Mouse (Mus musculus) heart, embryonic 13.5 days (tissue): ENCODE results near the gene Tdo2. TPM values are rescaled to one million over a fixed set of nuclear protein-coding genes. Genes with fewer than 3 reads are reported as not detected.

Source experiments
- ATAC-seq: fragments of 200-750 bp; cut with Nextera tagmentation; 2 replicates; pipeline ENCODE4 v1.8.0; 2017; ENCODE audit warnings: moderate TSS enrichment; ENCODE audit not compliant: insufficient number of reproducible peaks, low FRiP score, low TSS enrichment; ENCODE audit errors: extremely low read depth
- H3K27ac ChIP-seq: fragments of 300-500 bp; sonication (generic); replicated peaks from 2 replicates; pipeline ENCODE4 v1.5.1; 2015; ENCODE audit warnings: moderate library complexity, mild to moderate bottlenecking, inconsistent platforms
- H3K27me3 ChIP-seq: fragments of 300-500 bp; sonication (generic); replicated peaks from 2 replicates; pipeline ENCODE4 v1.6.1; 2015; ENCODE audit warnings: mild to moderate bottlenecking, inconsistent platforms
- H3K36me3 ChIP-seq: fragments of 300-500 bp; sonication (generic); 2 replicates; pipeline ENCODE4 v1.6.1; 2015; ENCODE audit warnings: mild to moderate bottlenecking, inconsistent platforms
- H3K4me1 ChIP-seq: fragments of 300-500 bp; sonication (generic); 2 replicates; pipeline ENCODE4 v1.6.1; 2015; ENCODE audit warnings: inconsistent platforms
- H3K4me2 ChIP-seq: fragments of 300-500 bp; sonication (generic); 2 replicates; pipeline ENCODE4 v1.6.1; 2015; ENCODE audit warnings: inconsistent platforms, mild to moderate bottlenecking, moderate library complexity
- H3K4me3 ChIP-seq: fragments of 300-500 bp; sonication (generic); 2 replicates; pipeline ENCODE4 v1.5.1; 2015; ENCODE audit warnings: moderate library complexity, mild to moderate bottlenecking, inconsistent platforms
- H3K9ac ChIP-seq: fragments of 300-500 bp; sonication (generic); 2 replicates; pipeline ENCODE4 v1.6.1; 2015; ENCODE audit warnings: inconsistent platforms, mild to moderate bottlenecking, moderate library complexity
- H3K9me3 ChIP-seq: fragments of 300-500 bp; sonication (generic); 2 replicates; pipeline ENCODE4 v1.6.1; 2016; ENCODE audit warnings: inconsistent platforms
- WGBS: fragments of 180-500 bp; shearing (Covaris S2); methylation state at CpG from one replicate; pipeline ENCODE4 v1.1.7; 2015; ENCODE audit warnings: mixed read lengths; 5-methylcytosine and 5-hydroxymethylcytosine counted together
- polyA plus RNA-seq: library from polyadenylated mRNA; unstranded; fragments of >200 nt; fragmentation: Nextera tagmentation; extraction: Ambion mirVana; gene quantifications from 2 replicates; pipeline ENCODE4 v1.2.1, GENCODE M21; 2015

The Tdo2 gene
- polyA plus RNA-seq, result 0.47 and 0.75 TPM in 2 replicates

DNA sequence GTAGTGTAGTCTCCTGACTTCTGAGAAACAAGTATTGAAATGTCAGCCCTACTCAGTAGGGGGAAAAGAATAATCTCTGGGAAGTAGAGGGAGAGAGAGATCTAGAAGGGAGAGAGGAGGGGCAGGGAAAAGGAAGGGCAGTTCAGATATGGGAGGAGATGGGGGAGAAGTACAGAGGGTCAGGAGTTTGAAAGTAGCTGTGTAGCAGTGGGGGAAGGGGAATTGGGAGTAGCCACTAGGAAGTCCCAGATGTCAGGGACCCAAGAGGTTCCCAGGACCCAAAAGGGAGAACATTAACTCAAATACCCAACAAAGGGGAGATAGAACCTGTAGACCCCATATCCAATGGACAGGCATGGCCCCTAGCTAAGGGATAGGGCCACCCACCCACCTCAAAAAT lies at the start of gene Tdo2:
Tdo2 (minus strand) TSS at position 101 of the 400 bp plus-strand sequence.
- ATAC-seq, result no peak
- H3K4me3 ChIP-seq, result no peak within 1 kb of the TSS
- no peaks in the 10 kb centered on the region for H3K36me3 ChIP-seq
- no peaks in the 10 kb centered on the region for H3K27me3 ChIP-seq
- no peak within 1 kb of the TSS for H3K9ac ChIP-seq
- peaks cover 9% of the 10 kb centered on the region for H3K4me1 ChIP-seq
- H3K9me3 ChIP-seq, result no peaks in the 10 kb centered on the region
- H3K27ac ChIP-seq, result no peak within 1 kb of the TSS
- no peak within 1 kb of the TSS for H3K4me2 ChIP-seq

GRCm38 (mm10) chr3:82023065-82023464 lies 47.1 kb upstream of the Tdo2 start:
- H3K9me3 ChIP-seq, result no peaks in the 10 kb centered on the region
- no peaks in the 10 kb centered on the region for H3K36me3 ChIP-seq
- H3K27ac ChIP-seq, result no peak overlapping the region
- WGBS, result 41% methylated on average over 3 of the region's 3 CpGs
- 0 out of 2 replicates have a peak, but pooled peaks cover 9% of the 10 kb centered on the region for H3K4me1 ChIP-seq
- no peak for ATAC-seq
- no peak overlapping the region for H3K9ac ChIP-seq
- H3K4me3 ChIP-seq, result no peak overlapping the region
- no peak overlapping the region for H3K4me2 ChIP-seq
- H3K27me3 ChIP-seq, result no peaks in the 10 kb centered on the region

- H3K4me3 ChIP-seq, result no peak overlapping the region
- H3K27me3 ChIP-seq, result no peaks in the 10 kb centered on the region
- no peak overlapping the region for H3K4me2 ChIP-seq
- 0 out of 2 replicates have a peak, but pooled peaks cover 9% of the 10 kb centered on the region for H3K4me1 ChIP-seq
- no peak for ATAC-seq
- H3K9me3 ChIP-seq, result no peaks in the 10 kb centered on the region
- 77% methylated on average over 8 of the region's 8 CpGs for WGBS
- no peaks in the 10 kb centered on the region for H3K36me3 ChIP-seq
- no peak overlapping the region for H3K27ac ChIP-seq
- no peak overlapping the region for H3K9ac ChIP-seq
Measured at GRCm38 (mm10) chr3:82022421-82022920, 46.5 kb upstream of the Tdo2 start.

DNA sequence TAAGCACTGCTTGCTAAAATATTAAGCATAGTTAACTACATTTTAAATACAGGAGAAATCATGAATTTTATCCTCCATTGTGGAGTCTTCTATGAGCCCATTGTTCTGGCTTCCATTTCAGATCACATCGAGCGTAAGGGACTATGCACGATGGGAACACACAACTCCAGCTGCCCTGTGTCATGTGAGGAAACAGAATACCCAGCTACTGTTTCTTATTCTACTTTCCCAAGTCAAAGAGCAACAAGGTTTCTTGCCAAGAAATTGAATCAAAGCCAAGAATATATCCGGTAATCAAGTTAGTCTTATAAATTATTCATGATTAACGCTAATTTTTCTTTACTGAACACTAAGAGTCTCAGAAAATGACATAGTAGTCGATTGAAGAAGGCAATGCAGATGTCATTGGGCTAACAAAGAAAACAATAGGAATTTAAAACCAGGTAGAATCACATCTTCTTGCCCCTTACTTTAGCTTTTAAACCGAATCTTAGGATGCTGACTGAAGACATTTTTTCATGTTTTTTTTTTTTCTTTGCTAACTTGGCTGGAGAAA lies 38.2 kb upstream of the Tdo2 start:
- no peak for ATAC-seq
- no peak overlapping the region for H3K9ac ChIP-seq
- H3K4me3 ChIP-seq, result no peak overlapping the region
- no peak overlapping the region for H3K27ac ChIP-seq
- no peaks in the 10 kb centered on the region for H3K36me3 ChIP-seq
- H3K4me2 ChIP-seq, result no peak overlapping the region
- 71% methylated on average over 7 of the region's 7 CpGs for WGBS
- H3K27me3 ChIP-seq, result no peaks in the 10 kb centered on the region
- no peaks in the 10 kb centered on the region for H3K9me3 ChIP-seq
- no peaks in the 10 kb centered on the region for H3K4me1 ChIP-seq

GRCm38 (mm10) chr3:82007002-82007401 lies 31.0 kb upstream of the Tdo2 start:
- no peak overlapping the region for H3K9ac ChIP-seq
- no peak overlapping the region for H3K4me2 ChIP-seq
- no peaks in the 10 kb centered on the region for H3K36me3 ChIP-seq
- no peaks in the 10 kb centered on the region for H3K4me1 ChIP-seq
- H3K9me3 ChIP-seq, result no peaks in the 10 kb centered on the region
- no peaks in the 10 kb centered on the region for H3K27me3 ChIP-seq
- ATAC-seq, result no peak
- H3K4me3 ChIP-seq, result no peak overlapping the region
- 74% methylated on average over 1 of the region's 1 CpGs for WGBS
- no peak overlapping the region for H3K27ac ChIP-seq

- H3K4me3 ChIP-seq, result no peak overlapping the region
- no peak for ATAC-seq
- H3K9me3 ChIP-seq, result no peaks in the 10 kb centered on the region
- 0% methylated on average over 1 of the region's 1 CpGs for WGBS
- H3K36me3 ChIP-seq, result no peaks in the 10 kb centered on the region
- H3K4me2 ChIP-seq, result no peak overlapping the region
- H3K27ac ChIP-seq, result no peak overlapping the region
- no peaks in the 10 kb centered on the region for H3K27me3 ChIP-seq
- H3K9ac ChIP-seq, result no peak overlapping the region
- H3K4me1 ChIP-seq, result no peaks in the 10 kb centered on the region
Measured at GRCm38 (mm10) chr3:81995988-81996387, 20.0 kb upstream of the Tdo2 start.

DNA sequence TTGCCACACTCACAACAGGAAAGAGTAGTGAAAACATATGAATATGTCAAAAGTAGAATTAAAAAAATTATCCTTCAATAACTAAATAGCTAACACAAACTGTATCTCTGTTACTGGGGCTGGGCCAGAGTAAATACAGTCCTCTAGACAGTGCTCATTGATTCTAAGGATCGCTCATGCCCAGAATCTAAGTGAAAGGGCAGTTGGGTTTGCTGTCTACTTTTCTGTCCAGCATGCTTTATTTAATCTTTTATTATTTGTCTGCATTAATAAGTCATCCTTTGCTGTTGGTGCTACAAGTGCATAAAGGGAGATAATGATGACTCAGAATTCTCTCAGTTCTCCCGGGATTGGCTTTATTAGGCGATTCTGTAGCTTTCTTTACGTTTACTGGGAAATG lies 19.4 kb upstream of the Tdo2 start:
- H3K4me2 ChIP-seq, result no peak overlapping the region
- WGBS, result 28% methylated on average over 4 of the region's 4 CpGs
- H3K27ac ChIP-seq, result no peak overlapping the region
- no peak overlapping the region for H3K9ac ChIP-seq
- no peak overlapping the region for H3K4me3 ChIP-seq
- no peaks in the 10 kb centered on the region for H3K9me3 ChIP-seq
- H3K27me3 ChIP-seq, result no peaks in the 10 kb centered on the region
- no peak for ATAC-seq
- no peaks in the 10 kb centered on the region for H3K36me3 ChIP-seq
- H3K4me1 ChIP-seq, result peaks cover 5% of the 10 kb centered on the region

- Histone ChIP-seq H3K27me3 (no peaks in the 10 kb centered on the region), H3K4me1 (peaks cover 19% of the 10 kb centered on the region), H3K9me3 (no peaks in the 10 kb centered on the region), H3K36me3 (no peaks in the 10 kb centered on the region), H3K27ac (peak overlapping the region; percentile 66), H3K4me3 (no peak overlapping the region), H3K9ac (no peak overlapping the region), H3K4me2 (no peak overlapping the region)
- 35% methylated on average over 3 of the region's 3 CpGs for WGBS
- no peak for ATAC-seq
Measured at GRCm38 (mm10) chr3:81990531-81990930, 14.5 kb upstream of the Tdo2 start.

- Histone ChIP-seq H3K4me3 (no peak overlapping the region), H3K36me3 (no peaks in the 10 kb centered on the region), H3K9me3 (no peaks in the 10 kb centered on the region), H3K4me2 (peak overlapping the region; percentile 28; the same call in 1 of the 2 replicates), H3K27ac (peak overlapping the region; percentile 85), H3K4me1 (peaks cover 19% of the 10 kb centered on the region), H3K27me3 (no peaks in the 10 kb centered on the region), H3K9ac (no peak overlapping the region)
- ATAC-seq, result peak; percentile 54; the same call in 1 of the 2 replicates
- 0% methylated on average over 2 of the region's 2 CpGs for WGBS
Measured at GRCm38 (mm10) chr3:81989692-81990141, 13.7 kb upstream of the Tdo2 start.

- Histone ChIP-seq H3K9ac (no peak overlapping the region), H3K27ac (no peak overlapping the region), H3K4me3 (no peak overlapping the region), H3K9me3 (no peaks in the 10 kb centered on the region), H3K4me1 (peaks cover 26% of the 10 kb centered on the region), H3K27me3 (no peaks in the 10 kb centered on the region), H3K36me3 (no peaks in the 10 kb centered on the region), H3K4me2 (no peak overlapping the region)
- WGBS, result 84% methylated on average over 3 of the region's 3 CpGs
- no peak for ATAC-seq
Measured at GRCm38 (mm10) chr3:81987628-81988027, 11.6 kb upstream of the Tdo2 start.

GRCm38 (mm10) chr3:81986103-81986502 lies 10.1 kb upstream of the Tdo2 start:
- Histone ChIP-seq H3K9ac (no peak overlapping the region), H3K4me1 (peaks cover 31% of the 10 kb centered on the region), H3K4me2 (no peak overlapping the region), H3K27me3 (no peaks in the 10 kb centered on the region), H3K9me3 (no peaks in the 10 kb centered on the region), H3K27ac (no peak overlapping the region), H3K36me3 (no peaks in the 10 kb centered on the region), H3K4me3 (no peak overlapping the region)
- no peak for ATAC-seq
- WGBS, result 81% methylated on average over 2 of the region's 2 CpGs

- H3K4me1 ChIP-seq, result peaks cover 24% of the 10 kb centered on the region
- H3K4me2 ChIP-seq, result no peak overlapping the region
- 68% methylated on average over 1 of the region's 1 CpGs for WGBS
- H3K4me3 ChIP-seq, result no peak overlapping the region
- no peaks in the 10 kb centered on the region for H3K36me3 ChIP-seq
- ATAC-seq, result no peak
- H3K27ac ChIP-seq, result no peak overlapping the region
- H3K9me3 ChIP-seq, result no peaks in the 10 kb centered on the region
- H3K9ac ChIP-seq, result no peak overlapping the region
- no peaks in the 10 kb centered on the region for H3K27me3 ChIP-seq
Measured at GRCm38 (mm10) chr3:81985100-81985499, 9.1 kb upstream of the Tdo2 start.
